Mouse (Mus musculus) left cerebral cortex, adult 2 months (tissue): ENCODE results near the gene Dlgap1. TPM values are rescaled to one million over a fixed set of nuclear protein-coding genes. Genes with fewer than 3 reads are reported as not detected.

Experiments
- DNase-seq, 2 experiments: peaks; one replicate each; pipeline ENCODE4 v3.0.0; 2021 to 2022; ENCODE audit warnings: low spot score in 2 of 2, mixed read lengths in 1 of 2; ENCODE audit errors: extremely low spot score in 1 of 2
- H3K27ac ChIP-seq: fragments of 200-600 bp; 2 replicates; pipeline ENCODE4 v1.8.1; 2022
- H3K4me3 ChIP-seq: fragments of 200-600 bp; 2 replicates; pipeline ENCODE4 v1.8.1; 2022
- CTCF ChIP-seq: fragments of 200-600 bp; IDR thresholded peaks from 2 replicates; pipeline ENCODE4 v1.8.1; 2022; ENCODE audit warnings: antibody characterized with exemption, mild to moderate bottlenecking, moderate library complexity
- intact Hi-C: fragments of 180-260 bp; cut with DNase I; formaldehyde crosslinking; loops from one replicate; pipeline ENCODE4 v1.15.1; 2025
- total RNA-seq, 2 experiments: library from RNA; stranded (reverse); gene quantifications; 2 replicates each; pipeline ENCODE4 v1.2.3; 2021

Gene Dlgap1
- total RNA-seq, 2 experiments from 2014 or later = 497 to 510 TPM

GRCm38 (mm10) chr17:70222891-70223290 lies 254.0 kb downstream of the Dlgap1 start:
- no peak for DNase-seq
- intact Hi-C loops = no loop called here
- no peak for TF ChIP-seq CTCF
- Histone ChIP-seq H3K4me3 (no peak overlapping the region), H3K27ac (no peak overlapping the region)

GRCm38 (mm10) chr17:70247342-70247741 lies 278.5 kb downstream of the Dlgap1 start:
- Histone ChIP-seq H3K4me3 (no peak overlapping the region), H3K27ac (no peak overlapping the region)
- no peak for DNase-seq
- TF ChIP-seq CTCF = no peak
- intact Hi-C loops = no loop called here

GRCm38 (mm10) chr17:70248250-70248649 lies 279.4 kb downstream of the Dlgap1 start:
- no peak for DNase-seq
- no peak for TF ChIP-seq CTCF
- Histone ChIP-seq H3K4me3 (no peak overlapping the region), H3K27ac (no peak overlapping the region)
- intact Hi-C loops = no loop called here

- TF ChIP-seq CTCF = no peak
- Histone ChIP-seq H3K27ac (no peak overlapping the region), H3K4me3 (no peak overlapping the region)
- no peak for DNase-seq
- intact Hi-C loops = no loop called here
These were observed 283.6 kb downstream of the Dlgap1 start for GRCm38 (mm10) chr17:70252476-70252875.

- H3K27ac ChIP-seq = no peak overlapping the region
- TF ChIP-seq CTCF = no peak
- intact Hi-C loops = no loop called here
- no peak for DNase-seq
- H3K4me3 ChIP-seq = no peak overlapping the region
These were observed 287.5 kb downstream of the Dlgap1 start for GRCm38 (mm10) chr17:70256371-70256770.

- intact Hi-C loops = no loop called here
- no peak for DNase-seq
- H3K4me3 ChIP-seq = no peak overlapping the region
- H3K27ac ChIP-seq = no peak overlapping the region
- TF ChIP-seq CTCF = no peak
These were observed 294.3 kb downstream of the Dlgap1 start for GRCm38 (mm10) chr17:70263156-70263555.

- Histone ChIP-seq H3K27ac (no peak overlapping the region), H3K4me3 (no peak overlapping the region)
- no peak for TF ChIP-seq CTCF
- no peak for DNase-seq
- intact Hi-C loops = no loop called here
These were observed 303.3 kb downstream of the Dlgap1 start for GRCm38 (mm10) chr17:70272125-70272524.

GRCm38 (mm10) chr17:70287708-70288107 lies 318.8 kb downstream of the Dlgap1 start:
- no peak for TF ChIP-seq CTCF

GRCm38 (mm10) chr17:70294106-70294505 lies 325.2 kb downstream of the Dlgap1 start:
- no peak overlapping the region for H3K27ac ChIP-seq
- no peak for TF ChIP-seq CTCF
- intact Hi-C loops = no loop called here
- DNase-seq = peak in 1 of 2 experiments; percentile 24
- no peak overlapping the region for H3K4me3 ChIP-seq

More at GRCm38 (mm10) chr17:70287708-70288107, 318.8 kb downstream of the Dlgap1 start:
- Histone ChIP-seq H3K4me3 (no peak overlapping the region), H3K27ac (no peak overlapping the region)
- intact Hi-C loops = no loop called here
- DNase-seq = no peak

GRCm38 (mm10) chr17:70301941-70302478 lies 333.1 kb downstream of the Dlgap1 start:
- peak; percentile 7 for TF ChIP-seq CTCF
- intact Hi-C loops = no loop called here
- no peak overlapping the region for H3K4me3 ChIP-seq
- H3K27ac ChIP-seq = no peak overlapping the region
- DNase-seq = no peak

GRCm38 (mm10) chr17:70302656-70303055 lies 333.8 kb downstream of the Dlgap1 start:
- no peak overlapping the region for H3K4me3 ChIP-seq
- DNase-seq = no peak
- H3K27ac ChIP-seq = no peak overlapping the region
- TF ChIP-seq CTCF = no peak
- intact Hi-C loops = no loop called here

GRCm38 (mm10) chr17:70305021-70305420 lies 336.1 kb downstream of the Dlgap1 start:
- TF ChIP-seq CTCF = no peak
- H3K27ac ChIP-seq = no peak overlapping the region
- DNase-seq = no peak
- intact Hi-C loops = no loop called here
- no peak overlapping the region for H3K4me3 ChIP-seq

GRCm38 (mm10) chr17:70307418-70308176 lies 338.7 kb downstream of the Dlgap1 start:
- Histone ChIP-seq H3K4me3 (no peak overlapping the region), H3K27ac (peak overlapping the region; percentile 55; the same call in 1 of the 2 replicates)
- TF ChIP-seq CTCF = no peak
- intact Hi-C loops = no loop called here
- no peak for DNase-seq
